Mouse (Mus musculus) lung, adult 2 months (tissue): ENCODE measurements around the gene Cacna1e.

Experiments
- CTCF ChIP-seq: fragments of 200-500 bp; IDR thresholded peaks from 2 replicates; pipeline ENCODE4 v1.5.1; 2011; ENCODE audit warnings: mild to moderate bottlenecking, low read length, control low read depth; ENCODE audit not compliant: insufficient read depth
- POLR2A ChIP-seq: fragments of 200-500 bp; IDR thresholded peaks from 2 replicates; pipeline ENCODE4 v1.6.1; 2011; ENCODE audit warnings: low read depth, mild to moderate bottlenecking, control low read depth, low read length, borderline replicate concordance; ENCODE audit errors: extremely low read depth

GRCm38 (mm10) chr1:154831269-154832167, 52.8 kb downstream of the Cacna1e start:
- no peak for TF ChIP-seq POLR2A
- no peak for TF ChIP-seq CTCF
